Mouse (Mus musculus) limb, embryonic 15.5 days (tissue): ENCODE data around the gene Slfn3. TPM values are rescaled to one million over a fixed set of nuclear protein-coding genes. Genes with fewer than 3 reads are reported as not detected.
"Not testable (repeated sequence)": the region's sequence is repeated elsewhere in the genome, so short reads cannot be mapped to it uniquely, and the experiment has no call there.

Experiments
- ATAC-seq: fragments of 200-750 bp; cut with Nextera tagmentation; 2 replicates; pipeline ENCODE4 v1.8.0; 2017; ENCODE audit warnings: low read depth, moderate TSS enrichment; ENCODE audit not compliant: insufficient number of reproducible peaks, low FRiP score, low TSS enrichment
- H3K27ac ChIP-seq: fragments of 300-500 bp; sonication (generic); 2 replicates; pipeline ENCODE4 v1.5.1; 2015; ENCODE audit warnings: moderate library complexity, mild to moderate bottlenecking, inconsistent platforms
- H3K27me3 ChIP-seq: fragments of 300-500 bp; sonication (generic); 2 replicates; pipeline ENCODE4 v1.6.1; 2015; ENCODE audit warnings: inconsistent platforms
- H3K36me3 ChIP-seq: fragments of 300-500 bp; sonication (generic); 2 replicates; pipeline ENCODE4 v1.6.1; 2015; ENCODE audit warnings: inconsistent platforms
- H3K4me1 ChIP-seq: fragments of 300-500 bp; sonication (generic); 2 replicates; pipeline ENCODE4 v1.6.1; 2015; ENCODE audit warnings: inconsistent platforms
- H3K4me2 ChIP-seq: fragments of 300-500 bp; sonication (generic); 2 replicates; pipeline ENCODE4 v1.6.1; 2015; ENCODE audit warnings: mild to moderate bottlenecking, inconsistent platforms
- H3K4me3 ChIP-seq: fragments of 300-500 bp; sonication (generic); 2 replicates; pipeline ENCODE4 v1.5.1; 2015; ENCODE audit warnings: mild to moderate bottlenecking, inconsistent platforms
- H3K9ac ChIP-seq: fragments of 300-500 bp; sonication (generic); 2 replicates; pipeline ENCODE4 v1.6.1; 2015; ENCODE audit warnings: inconsistent platforms
- H3K9me3 ChIP-seq: fragments of 300-500 bp; sonication (generic); 2 replicates; pipeline ENCODE4 v1.6.1; 2016; ENCODE audit warnings: inconsistent platforms
- WGBS: fragments of 180-500 bp; shearing (Covaris S2); methylation state at CpG from one replicate; pipeline ENCODE4 v1.1.7; 2015; 5-methylcytosine and 5-hydroxymethylcytosine counted together
- polyA plus RNA-seq: library from polyadenylated mRNA; unstranded; fragments of >200 nt; fragmentation: Nextera tagmentation; extraction: Ambion mirVana; gene quantifications from 2 replicates; pipeline ENCODE4 v1.2.1, GENCODE M21; 2015

Gene Slfn3
- polyA plus RNA-seq, 1 experiment from 2014 or later: 1.0 TPM

- Histone ChIP-seq H3K4me3 (no peak overlapping the region), H3K4me2 (no peak overlapping the region), H3K27ac (no peak overlapping the region), H3K9ac (no peak overlapping the region), H3K4me1 (no peaks in the 10 kb centered on the region), H3K27me3 (no peaks in the 10 kb centered on the region), H3K36me3 (no peaks in the 10 kb centered on the region), H3K9me3 (no peaks in the 10 kb centered on the region)
- 78% methylated on average over 7 of the region's 7 CpGs for WGBS
- no peak for ATAC-seq
Observed at GRCm38 (mm10) chr11:83227926-83228723, 37.0 kb downstream of the Slfn3 start.

- no peaks in the 10 kb centered on the region for H3K27me3 ChIP-seq
- no peak overlapping the region for H3K27ac ChIP-seq
- H3K4me2 ChIP-seq: no peak overlapping the region
- no peak overlapping the region for H3K9ac ChIP-seq
- H3K36me3 ChIP-seq: no peaks in the 10 kb centered on the region
- ATAC-seq: no peak
- H3K9me3 ChIP-seq: no peaks in the 10 kb centered on the region
- no peaks in the 10 kb centered on the region for H3K4me1 ChIP-seq
- H3K4me3 ChIP-seq: no peak overlapping the region
- 65% methylated on average over 3 of the region's 3 CpGs for WGBS
Observed at GRCm38 (mm10) chr11:83230966-83231365, 39.8 kb downstream of the Slfn3 start.

- H3K27me3 ChIP-seq, H3K9ac ChIP-seq, H3K4me3 ChIP-seq, H3K4me2 ChIP-seq, ATAC-seq, H3K36me3 ChIP-seq, H3K9me3 ChIP-seq, H3K4me1 ChIP-seq, H3K27ac ChIP-seq: not testable (repeated sequence)
- WGBS: 42% methylated on average over 5 of the region's 5 CpGs
Observed at GRCm38 (mm10) chr11:83233621-83234020, 42.5 kb downstream of the Slfn3 start.

GRCm38 (mm10) chr11:83237390-83237789, 46.3 kb downstream of the Slfn3 start:
- WGBS: 78% methylated on average over 9 of the region's 9 CpGs
- H3K36me3 ChIP-seq, ATAC-seq, H3K27me3 ChIP-seq, H3K4me1 ChIP-seq, H3K4me2 ChIP-seq, H3K9me3 ChIP-seq, H3K27ac ChIP-seq, H3K4me3 ChIP-seq, H3K9ac ChIP-seq: not testable (repeated sequence)

GRCm38 (mm10) chr11:83238389-83238788, 47.3 kb downstream of the Slfn3 start:
- no peak for ATAC-seq
- H3K9ac ChIP-seq: no peak overlapping the region
- H3K9me3 ChIP-seq: no peaks in the 10 kb centered on the region
- 80% methylated on average over 2 of the region's 2 CpGs for WGBS
- no peak overlapping the region for H3K4me3 ChIP-seq
- no peaks in the 10 kb centered on the region for H3K27me3 ChIP-seq
- H3K4me2 ChIP-seq: no peak overlapping the region
- H3K4me1 ChIP-seq: no peaks in the 10 kb centered on the region
- no peaks in the 10 kb centered on the region for H3K36me3 ChIP-seq
- H3K27ac ChIP-seq: no peak overlapping the region

- Histone ChIP-seq H3K9me3 (no peaks in the 10 kb centered on the region), H3K4me2 (no peak overlapping the region), H3K4me1 (no peaks in the 10 kb centered on the region), H3K36me3 (no peaks in the 10 kb centered on the region), H3K4me3 (no peak overlapping the region), H3K27ac (no peak overlapping the region), H3K9ac (no peak overlapping the region), H3K27me3 (no peaks in the 10 kb centered on the region)
- WGBS: 30% methylated on average over 2 of the region's 2 CpGs
- no peak for ATAC-seq
Observed at GRCm38 (mm10) chr11:83239811-83240210, 48.7 kb downstream of the Slfn3 start.

- H3K4me2 ChIP-seq, H3K27me3 ChIP-seq, H3K9me3 ChIP-seq, H3K4me1 ChIP-seq, H3K36me3 ChIP-seq, H3K27ac ChIP-seq, ATAC-seq, H3K9ac ChIP-seq, H3K4me3 ChIP-seq: not testable (repeated sequence)
- WGBS: 68% methylated on average over 5 of the region's 5 CpGs
Observed at GRCm38 (mm10) chr11:83257211-83257610, 66.1 kb downstream of the Slfn3 start.

GRCm38 (mm10) chr11:83262673-83263072, 71.5 kb downstream of the Slfn3 start:
- H3K4me3 ChIP-seq: no peak overlapping the region
- no peak overlapping the region for H3K27ac ChIP-seq
- 97% methylated on average over 1 of the region's 1 CpGs for WGBS
- no peak overlapping the region for H3K9ac ChIP-seq
- no peak for ATAC-seq
- no peaks in the 10 kb centered on the region for H3K4me1 ChIP-seq
- no peaks in the 10 kb centered on the region for H3K9me3 ChIP-seq
- no peaks in the 10 kb centered on the region for H3K27me3 ChIP-seq
- no peaks in the 10 kb centered on the region for H3K36me3 ChIP-seq
- no peak overlapping the region for H3K4me2 ChIP-seq

- Histone ChIP-seq H3K27me3 (no peaks in the 10 kb centered on the region), H3K9ac (no peak overlapping the region), H3K4me2 (no peak overlapping the region), H3K36me3 (no peaks in the 10 kb centered on the region), H3K4me1 (no peaks in the 10 kb centered on the region), H3K4me3 (no peak overlapping the region), H3K9me3 (no peaks in the 10 kb centered on the region), H3K27ac (no peak overlapping the region)
- WGBS: 64% methylated on average over 3 of the region's 3 CpGs
- no peak for ATAC-seq
Observed at GRCm38 (mm10) chr11:83263146-83263545, 72.0 kb downstream of the Slfn3 start.

Other genes starting within 250 kb of the Slfn3 start
- 3.1 and 3.4 TPM in 2 replicates for gene Slfn5, start 240.0 kb upstream of the Slfn3 start, polyA plus RNA-seq
- 15.0 and 18.5 TPM in 2 replicates for gene Slfn9, start 199.5 kb upstream of the Slfn3 start, polyA plus RNA-seq
- 0.68 and 0.87 TPM in 2 replicates for gene Slfn8, start 170.5 kb upstream of the Slfn3 start, polyA plus RNA-seq
- gene Slfn2, start 126.2 kb upstream of the Slfn3 start, polyA plus RNA-seq: 5.0 and 6.3 TPM in 2 replicates
- gene Slfn1, start 74.5 kb upstream of the Slfn3 start, polyA plus RNA-seq: 0.41 and 0.45 TPM in 2 replicates
- gene Slfn4, start 16.1 kb upstream of the Slfn3 start, polyA plus RNA-seq: 0.30 and 0.31 TPM in 2 replicates
- 0.10 and 0.18 TPM in 2 replicates for gene Slfn14, start 95.4 kb downstream of the Slfn3 start, polyA plus RNA-seq
- 47.8 and 48.9 TPM in 2 replicates for gene Ap2b1, start 107.7 kb downstream of the Slfn3 start, polyA plus RNA-seq
- 13.2 and 14.1 TPM in 2 replicates for gene Pex12, start 111.3 kb downstream of the Slfn3 start, polyA plus RNA-seq
- 2.3 and 2.8 TPM in 2 replicates for gene Rasl10b, start 217.8 kb downstream of the Slfn3 start, polyA plus RNA-seq
- 0.05 TPM in 1 of 2 replicates, not detected in the other for gene Gas2l2, start 238.1 kb downstream of the Slfn3 start, polyA plus RNA-seq
- 0.35 and 0.64 TPM in 2 replicates for gene 1700020L24Rik, start 246.3 kb downstream of the Slfn3 start, polyA plus RNA-seq